Mouse (Mus musculus) lung, embryonic 14.5 days (tissue): ENCODE measurements around the gene Kansl1l. TPM values are rescaled to one million over a fixed set of nuclear protein-coding genes. Genes with fewer than 3 reads are reported as not detected.

Experiments
- ATAC-seq: fragments of 200-750 bp; cut with Nextera tagmentation; 2 replicates; pipeline ENCODE4 v1.8.0; 2017; ENCODE audit warnings: mild to moderate bottlenecking, moderate TSS enrichment, moderate library complexity; ENCODE audit not compliant: insufficient read depth
- DNase-seq: peaks from one replicate; pipeline ENCODE4 v3.0.0-alpha.2; 2015
- H3K27ac ChIP-seq: fragments of 300-500 bp; sonication (generic); 2 replicates; pipeline ENCODE4 v1.5.1; 2014; ENCODE audit warnings: low read depth, mild to moderate bottlenecking, moderate library complexity
- H3K27me3 ChIP-seq: fragments of 300-500 bp; sonication (generic); 2 replicates; pipeline ENCODE4 v1.6.1; 2014; ENCODE audit warnings: low read length, control low read depth; ENCODE audit not compliant: insufficient read depth
- H3K36me3 ChIP-seq: fragments of 300-500 bp; sonication (generic); 2 replicates; pipeline ENCODE4 v1.6.1; 2014; ENCODE audit warnings: control low read depth; ENCODE audit not compliant: insufficient read depth
- H3K4me1 ChIP-seq: fragments of 300-500 bp; sonication (generic); 2 replicates; pipeline ENCODE4 v1.6.1; 2014; ENCODE audit warnings: antibody characterized with exemption, control low read depth; ENCODE audit not compliant: insufficient read depth
- H3K4me2 ChIP-seq: fragments of 300-500 bp; sonication (generic); 2 replicates; pipeline ENCODE4 v1.6.1; 2014; ENCODE audit warnings: mild to moderate bottlenecking
- H3K4me3 ChIP-seq: fragments of 300-500 bp; sonication (generic); 2 replicates; pipeline ENCODE4 v1.5.1; 2014; ENCODE audit warnings: low read depth, low read length
- H3K9ac ChIP-seq: fragments of 300-500 bp; sonication (generic); 2 replicates; pipeline ENCODE4 v1.6.1; 2014
- H3K9me3 ChIP-seq: fragments of 300-500 bp; sonication (generic); 2 replicates; pipeline ENCODE4 v1.6.1; 2016; ENCODE audit warnings: low read depth, low read length, control low read depth
- CTCF ChIP-seq: IDR thresholded peaks from 2 replicates; pipeline ENCODE4 v1.5.1; 2016; ENCODE audit warnings: antibody characterized with exemption, low read depth
- WGBS: fragments of 180-500 bp; shearing (Covaris S2); extraction: QIAGEN DNeasy Blood & Tissue Kit; methylation state at CpG from one replicate; pipeline ENCODE4 v1.1.7; 2014; 5-methylcytosine and 5-hydroxymethylcytosine counted together
- polyA plus RNA-seq: library from polyadenylated mRNA; unstranded; fragments of >200 nt; fragmentation: Nextera tagmentation; extraction: Ambion mirVana; gene quantifications from 2 replicates; pipeline ENCODE4 v1.2.1, GENCODE M21; 2014

Kansl1l gene
- polyA plus RNA-seq, 1 experiment from 2014 or later = 21.9 TPM

DNA sequence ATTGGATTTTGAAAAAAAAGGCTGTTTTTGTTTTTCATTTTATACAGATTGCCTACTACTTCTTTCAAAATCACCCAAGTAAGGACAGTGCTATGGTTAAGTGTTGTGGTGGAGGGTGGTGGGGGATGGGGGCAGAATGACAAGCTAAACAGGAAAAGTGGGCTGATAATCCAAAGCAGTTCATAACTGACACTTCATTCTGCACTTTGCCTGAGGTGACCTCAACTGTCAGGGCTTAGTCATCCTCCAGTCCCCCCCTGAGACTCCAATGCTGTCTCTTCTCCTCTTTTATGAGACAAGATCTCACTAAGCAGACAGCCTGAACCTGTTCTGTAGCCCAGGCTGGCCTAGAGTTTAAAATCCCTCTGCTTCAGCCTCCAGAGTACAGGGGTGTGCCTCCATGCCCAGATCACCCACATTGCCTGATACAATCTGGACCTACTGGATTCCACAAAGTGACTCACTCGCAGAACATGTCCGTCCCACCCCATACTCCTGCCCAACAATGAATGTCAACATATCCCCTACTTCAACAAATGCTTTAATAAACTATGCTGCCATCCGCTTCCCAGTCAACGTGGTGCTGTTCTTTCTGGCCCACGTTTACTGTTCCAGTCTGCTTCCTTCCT, 28.4 kb upstream of the Kansl1l start:
- ATAC-seq (no peak), DNase-seq (no peak)
- Histone ChIP-seq H3K4me2 (no peak overlapping the region), H3K9ac (no peak overlapping the region), H3K4me1 (no peaks in the 10 kb centered on the region), H3K27me3 (no peaks in the 10 kb centered on the region), H3K36me3 (peaks cover 76% of the 10 kb centered on the region), H3K9me3 (peaks cover 5% of the 10 kb centered on the region; the same call in 1 of the 2 replicates), H3K4me3 (no peak overlapping the region), H3K27ac (no peak overlapping the region)
- TF ChIP-seq CTCF = no peak
- WGBS = 69% methylated on average over 5 of the region's 5 CpGs

DNA sequence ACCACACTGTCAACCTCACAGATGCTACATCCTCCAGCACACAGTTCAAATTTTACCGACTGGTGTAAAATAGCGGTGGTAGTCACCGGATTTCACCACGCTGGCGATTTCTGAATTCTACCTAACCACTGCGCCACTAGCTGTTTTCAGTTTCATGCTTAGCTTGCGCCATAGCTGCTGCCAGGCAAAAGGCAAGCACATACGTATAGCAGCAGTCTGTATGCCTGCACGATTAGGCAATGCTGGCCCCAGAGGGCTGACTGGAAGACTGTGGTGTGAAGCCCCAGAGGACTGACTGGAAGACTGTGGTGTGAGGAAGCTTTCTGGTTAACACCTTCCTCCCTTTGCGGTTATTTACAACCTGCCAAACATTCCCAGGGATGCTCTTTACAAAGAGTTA, 24.6 kb upstream of the Kansl1l start:
- Histone ChIP-seq H3K4me3 (no peak overlapping the region), H3K4me2 (no peak overlapping the region), H3K27me3 (no peaks in the 10 kb centered on the region), H3K9me3 (no peaks in the 10 kb centered on the region), H3K9ac (no peak overlapping the region), H3K4me1 (no peaks in the 10 kb centered on the region), H3K27ac (no peak overlapping the region), H3K36me3 (peaks cover 56% of the 10 kb centered on the region)
- ATAC-seq (no peak), DNase-seq (no peak)
- no peak for TF ChIP-seq CTCF
- 84% methylated on average over 10 of the region's 10 CpGs for WGBS

DNA sequence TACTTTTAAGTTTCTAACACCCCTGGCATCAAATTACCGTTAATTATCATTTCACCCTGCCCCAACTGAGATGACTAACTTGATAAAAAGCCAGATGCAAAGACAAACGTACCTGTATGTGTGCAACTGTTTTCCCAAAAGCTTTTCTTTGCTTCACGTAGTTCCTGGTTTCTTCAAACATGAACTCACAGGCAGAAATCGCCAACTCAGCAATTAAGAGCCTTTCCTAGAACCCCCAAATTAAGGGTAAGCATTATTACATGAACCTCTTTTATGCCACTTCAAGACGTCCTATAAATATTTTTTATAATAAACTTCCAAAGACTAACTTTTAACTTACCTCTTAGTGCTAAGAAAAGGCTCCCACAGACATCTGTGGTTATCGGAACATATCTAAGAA, 24.1 kb upstream of the Kansl1l start:
- no peak overlapping the region for H3K4me2 ChIP-seq
- H3K9me3 ChIP-seq = no peaks in the 10 kb centered on the region
- no peak overlapping the region for H3K4me3 ChIP-seq
- H3K27me3 ChIP-seq = no peaks in the 10 kb centered on the region
- DNase-seq (no peak), ATAC-seq (no peak)
- no peak overlapping the region for H3K9ac ChIP-seq
- H3K27ac ChIP-seq = peak overlapping the region; percentile 9; the same call in 1 of the 2 replicates
- TF ChIP-seq CTCF = no peak
- H3K4me1 ChIP-seq = no peaks in the 10 kb centered on the region
- peaks cover 55% of the 10 kb centered on the region for H3K36me3 ChIP-seq
- WGBS = 78% methylated on average over 6 of the region's 6 CpGs

DNA sequence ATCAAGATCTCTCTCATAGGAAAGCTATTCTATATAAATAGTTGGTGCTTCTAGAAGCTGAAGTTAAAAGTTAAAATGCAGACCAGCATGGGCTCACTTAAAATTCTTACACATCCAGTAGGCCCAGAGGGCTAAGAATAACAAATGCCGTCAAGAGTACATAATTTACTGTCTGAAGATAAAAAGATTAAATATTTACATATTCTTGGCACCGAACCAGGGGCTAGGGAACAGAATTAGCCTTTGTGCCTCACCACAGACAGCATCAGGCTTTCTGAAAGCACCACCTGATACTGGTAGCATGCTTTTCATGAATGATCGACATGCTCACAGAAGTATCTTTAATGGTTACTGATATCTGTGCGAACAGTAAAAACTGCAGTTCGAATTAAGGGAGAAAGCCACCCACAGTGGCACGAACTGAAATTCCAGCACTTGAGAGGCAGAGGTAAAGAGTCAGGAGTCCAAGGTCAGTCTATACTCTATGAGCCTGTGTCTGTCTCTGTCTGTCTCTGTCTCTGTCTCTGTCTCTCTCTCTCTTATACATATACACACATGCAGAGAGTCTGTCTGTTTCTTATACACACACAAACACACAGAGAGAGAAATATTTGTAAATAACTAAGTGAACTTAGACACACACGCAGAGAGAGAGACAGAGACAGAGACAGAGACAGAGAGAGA, 22.5 kb upstream of the Kansl1l start:
- H3K27ac ChIP-seq = peak overlapping the region; percentile 79
- no peaks in the 10 kb centered on the region for H3K4me1 ChIP-seq
- peak; percentile 79 for ATAC-seq
- no peak for TF ChIP-seq CTCF
- H3K9me3 ChIP-seq = no peaks in the 10 kb centered on the region
- WGBS = 19% methylated on average over 7 of the region's 7 CpGs
- H3K4me2 ChIP-seq = no peak overlapping the region
- peak; percentile 84 for DNase-seq
- H3K36me3 ChIP-seq = peaks cover 51% of the 10 kb centered on the region
- H3K27me3 ChIP-seq = no peaks in the 10 kb centered on the region
- no peak overlapping the region for H3K4me3 ChIP-seq
- no peak overlapping the region for H3K9ac ChIP-seq

DNA sequence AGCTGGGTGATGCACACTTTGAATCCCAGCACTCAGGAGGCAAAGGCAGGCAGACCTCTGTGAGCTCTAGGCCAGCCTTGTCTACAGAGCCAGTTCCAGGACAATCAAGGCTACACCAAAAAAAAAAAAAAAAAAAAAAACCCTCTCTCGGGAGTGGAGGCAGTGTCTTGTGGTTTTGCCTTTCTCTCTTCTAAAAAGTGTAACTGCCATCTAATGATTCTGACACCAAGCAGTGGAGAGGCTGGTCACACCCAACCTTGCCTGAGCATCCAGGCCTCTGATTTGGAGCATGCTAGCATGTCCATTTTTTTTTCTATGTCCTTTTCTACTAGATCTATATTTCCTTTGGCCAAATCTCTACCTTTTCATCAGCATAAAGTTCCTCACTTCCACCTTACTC, 21.8 kb upstream of the Kansl1l start:
- Histone ChIP-seq H3K4me1 (no peaks in the 10 kb centered on the region), H3K4me2 (no peak overlapping the region), H3K9ac (no peak overlapping the region), H3K36me3 (peaks cover 54% of the 10 kb centered on the region), H3K4me3 (no peak overlapping the region), H3K27ac (peak overlapping the region; percentile 69), H3K27me3 (no peaks in the 10 kb centered on the region), H3K9me3 (no peaks in the 10 kb centered on the region)
- no peak for TF ChIP-seq CTCF
- no peak for ATAC-seq
- DNase-seq = no peak
- WGBS = 41% methylated on average over 1 of the region's 1 CpGs

DNA sequence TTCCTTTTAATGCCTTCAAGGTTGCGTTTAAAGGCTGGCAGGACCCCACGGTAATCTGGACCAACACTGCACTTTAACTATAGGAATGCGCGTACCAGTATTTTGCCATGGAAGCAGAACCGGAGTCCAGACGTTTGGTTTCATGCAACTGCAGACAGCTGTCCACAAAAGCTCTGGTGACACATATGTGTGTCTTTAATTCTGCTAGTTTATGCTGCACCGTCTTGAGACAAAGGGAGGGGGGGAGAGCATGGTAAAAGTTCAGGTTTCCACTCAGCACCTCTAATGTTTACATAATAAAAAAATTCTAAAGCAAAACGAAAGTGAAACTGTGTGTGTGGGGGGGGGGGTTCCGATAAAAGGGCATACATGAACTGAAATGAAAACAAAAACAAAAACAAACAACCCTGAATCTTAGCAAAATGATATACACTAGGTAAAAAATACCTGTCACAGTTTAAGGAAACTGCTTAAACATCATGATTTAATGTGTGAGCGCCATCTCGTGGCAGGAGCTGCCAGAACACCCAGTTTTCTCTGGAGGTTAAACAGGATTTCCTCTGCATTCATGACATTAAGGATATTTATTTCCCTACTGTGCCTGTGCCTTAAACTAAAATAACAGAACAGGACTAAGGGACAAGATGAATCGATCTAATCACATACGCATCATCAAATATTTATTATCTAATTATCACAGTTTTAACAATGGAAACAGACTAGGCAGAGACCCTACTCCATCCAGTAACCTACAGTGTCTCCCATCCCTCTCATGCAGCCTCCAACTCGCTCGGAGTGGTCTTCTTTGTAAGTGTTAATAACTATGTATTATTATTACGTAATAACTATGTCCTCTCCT, 21.1 kb upstream of the Kansl1l start:
- H3K9ac ChIP-seq = no peak overlapping the region
- TF ChIP-seq CTCF = peak; percentile 77
- H3K27me3 ChIP-seq = no peaks in the 10 kb centered on the region
- no peaks in the 10 kb centered on the region for H3K9me3 ChIP-seq
- ATAC-seq (peak; percentile 32; the same call in 1 of the 2 replicates), DNase-seq (peak; percentile 92)
- WGBS = 38% methylated on average over 16 of the region's 16 CpGs
- peaks cover 2% of the 10 kb centered on the region; the same call in 1 of the 2 replicates for H3K4me1 ChIP-seq
- peaks cover 54% of the 10 kb centered on the region for H3K36me3 ChIP-seq
- H3K4me3 ChIP-seq = no peak overlapping the region; the same call in 1 of the 2 replicates
- peak overlapping the region; percentile 69; the same call in 1 of the 2 replicates for H3K27ac ChIP-seq
- peak overlapping the region; percentile 46 for H3K4me2 ChIP-seq

DNA sequence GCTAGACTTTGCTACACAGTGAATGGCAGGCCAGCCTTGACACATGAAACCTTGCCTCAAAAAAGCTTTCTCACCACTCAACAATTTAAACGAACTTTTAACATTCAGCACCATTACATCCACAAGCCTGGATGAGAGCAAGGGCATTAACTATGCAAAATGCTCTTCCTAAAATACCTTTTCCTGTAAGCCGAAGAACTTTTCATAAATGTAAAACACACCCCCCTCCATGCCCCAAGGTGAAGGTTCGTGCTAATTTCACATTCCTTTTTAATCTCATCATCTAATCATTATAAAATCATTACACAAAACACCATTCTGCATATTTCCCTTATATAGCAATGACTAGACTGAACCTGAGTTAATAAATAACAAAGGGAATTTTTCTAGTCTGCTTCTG, 19.8 kb upstream of the Kansl1l start:
- Histone ChIP-seq H3K27me3 (no peaks in the 10 kb centered on the region), H3K4me3 (no peak overlapping the region), H3K4me2 (no peak overlapping the region), H3K9ac (no peak overlapping the region), H3K36me3 (peaks cover 43% of the 10 kb centered on the region), H3K9me3 (no peaks in the 10 kb centered on the region), H3K4me1 (peaks cover 4% of the 10 kb centered on the region), H3K27ac (no peak overlapping the region)
- DNase-seq (no peak), ATAC-seq (no peak)
- TF ChIP-seq CTCF = no peak
- WGBS = 74% methylated on average over 3 of the region's 3 CpGs
